Mouse (Mus musculus): Measurements from ENCODE around the gene Kcns1. TPM values are rescaled to one million over a fixed set of nuclear protein-coding genes. Genes with fewer than 3 reads are reported as not detected.

The Kcns1 gene
- polyA plus RNA-seq, 1 experiment from 2014 or later: 2.4 TPM

Other genes with a start within 250 kb of the Kcns1 start
- 487 and 519 TPM in 2 replicates for gene Ywhab, start 176.2 kb downstream of the Kcns1 start, polyA plus RNA-seq (2015; fragmentation: Nextera tagmentation; extraction: Ambion mirVana)
- gene Pabpc1l, start 145.7 kb downstream of the Kcns1 start, polyA plus RNA-seq (2015; fragmentation: Nextera tagmentation; extraction: Ambion mirVana): 1.1 and 1.7 TPM in 2 replicates
- gene Stk4, start 100.8 kb downstream of the Kcns1 start, polyA plus RNA-seq (2015; fragmentation: Nextera tagmentation; extraction: Ambion mirVana): 15.4 and 19.0 TPM in 2 replicates
- gene Tomm34, start 99.9 kb downstream of the Kcns1 start, polyA plus RNA-seq (2015; fragmentation: Nextera tagmentation; extraction: Ambion mirVana): 49.5 and 53.9 TPM in 2 replicates
- gene Wfdc5, start 11.6 kb upstream of the Kcns1 start, polyA plus RNA-seq (2015; fragmentation: Nextera tagmentation; extraction: Ambion mirVana): not detected in 2 replicates
- not detected in 2 replicates for gene Wfdc12, start 19.5 kb upstream of the Kcns1 start, polyA plus RNA-seq (2015; fragmentation: Nextera tagmentation; extraction: Ambion mirVana)
- gene Wfdc15a, start 29.0 kb upstream of the Kcns1 start, polyA plus RNA-seq (2015; fragmentation: Nextera tagmentation; extraction: Ambion mirVana): not detected in 2 replicates
- gene Wfdc15b, start 50.5 kb upstream of the Kcns1 start, polyA plus RNA-seq (2015; fragmentation: Nextera tagmentation; extraction: Ambion mirVana): 2.5 TPM in 1 of 2 replicates, not detected in the other
- gene Svs2, start 67.4 kb upstream of the Kcns1 start, polyA plus RNA-seq (2015; fragmentation: Nextera tagmentation; extraction: Ambion mirVana): not detected in 2 replicates
- gene Svs3b, start 85.5 kb upstream of the Kcns1 start, polyA plus RNA-seq (2015; fragmentation: Nextera tagmentation; extraction: Ambion mirVana): not detected in 2 replicates
- gene Svs4, start 107.3 kb upstream of the Kcns1 start, polyA plus RNA-seq (2015; fragmentation: Nextera tagmentation; extraction: Ambion mirVana): not detected in 2 replicates
- gene Svs3a, start 118.2 kb upstream of the Kcns1 start, polyA plus RNA-seq (2015; fragmentation: Nextera tagmentation; extraction: Ambion mirVana): not detected in 2 replicates
- not detected in 2 replicates for gene Svs6, start 145.6 kb upstream of the Kcns1 start, polyA plus RNA-seq (2015; fragmentation: Nextera tagmentation; extraction: Ambion mirVana)
- not detected in 2 replicates for gene Svs5, start 161.6 kb upstream of the Kcns1 start, polyA plus RNA-seq (2015; fragmentation: Nextera tagmentation; extraction: Ambion mirVana)
- 0.36 and 0.43 TPM in 2 replicates for gene Slpi, start 218.0 kb upstream of the Kcns1 start, polyA plus RNA-seq (2015; fragmentation: Nextera tagmentation; extraction: Ambion mirVana)
- gene Rbpjl, start 232.0 kb upstream of the Kcns1 start, polyA plus RNA-seq (2015; fragmentation: Nextera tagmentation; extraction: Ambion mirVana): 0.17 and 0.61 TPM in 2 replicates
- gene Matn4, start 234.0 kb upstream of the Kcns1 start, polyA plus RNA-seq (2015; fragmentation: Nextera tagmentation; extraction: Ambion mirVana): 8.5 and 11.1 TPM in 2 replicates